Mouse (Mus musculus) R1 (cell line): ENCODE measurements at regions not wholly inside any gene's neighbourhood (a gene's known extent, or its start where the extent isn't known, plus 50 kb on each side); places are given as distances from the start of the nearest gene placed in this dataset.

Experiments
- DNase-seq: peaks from one replicate; pipeline ENCODE4 v3.0.0-alpha.2; 2018; ENCODE audit warnings: low read depth, low spot score

GRCm38 (mm10) chrX:137305082-137305481 lies 183.2 kb upstream of the Esx1 start:
- no peak for DNase-seq

- peak; percentile 65 for DNase-seq
Observed at GRCm38 (mm10) chrX:137265956-137266355, 144.1 kb upstream of the Esx1 start.
